Mouse (Mus musculus) CH12.LX (cell line): ENCODE data around the gene Psors1c2. TPM values are rescaled to one million over a fixed set of nuclear protein-coding genes. Genes with fewer than 3 reads are reported as not detected.

Experiments used
- DNase-seq: peaks from one replicate; pipeline ENCODE4 v3.0.0-alpha.2; 2013; ENCODE audit errors: extremely low read depth
- H3K27ac ChIP-seq: 2 replicates; pipeline ENCODE4 v1.5.1; 2012; ENCODE audit warnings: low read depth, mild to moderate bottlenecking, control low read depth, moderate library complexity; ENCODE audit not compliant: insufficient read depth
- H3K27me3 ChIP-seq: replicated peaks from 2 replicates; pipeline ENCODE3; 2012; ENCODE audit warnings: inconsistent platforms
- H3K36me3 ChIP-seq, 2 experiments: replicated peaks in 1 of 2; 2 replicates each; pipeline versions ENCODE3 to v1.6.1; 2012; ENCODE audit warnings: inconsistent platforms in 1 of 2, low read length in 1 of 2, mild to moderate bottlenecking in 1 of 2, mixed read lengths in 1 of 2, moderate library complexity in 1 of 2; ENCODE audit not compliant: control insufficient read depth in 1 of 2, insufficient read depth in 1 of 2
- H3K4me1 ChIP-seq, 2 experiments: 2 replicates each; pipeline ENCODE4 v1.6.1; 2012; ENCODE audit warnings: inconsistent platforms in 1 of 2, moderate library complexity in 1 of 2; ENCODE audit not compliant: insufficient read depth in 2 of 2, control insufficient read depth in 1 of 2
- H3K4me2 ChIP-seq: 2 replicates; pipeline ENCODE4 v1.6.1; 2012; ENCODE audit warnings: low read depth, mild to moderate bottlenecking, control low read depth; ENCODE audit not compliant: poor library complexity, insufficient read depth, severe bottlenecking
- H3K4me3 ChIP-seq, 3 experiments: fragments of 150-350 bp in 1 of 3; sonication (generic) in 1 of 3; replicated peaks in 1 of 3; 2 replicates each; pipeline versions ENCODE3 to v1.5.1; 2011 to 2012; ENCODE audit warnings: low read depth in 2 of 3, low read length in 2 of 3, mild to moderate bottlenecking in 2 of 3, moderate library complexity in 2 of 3, control low read depth in 1 of 3, improper control_type of control experiment in 1 of 3, inconsistent platforms in 1 of 3, mixed read lengths in 1 of 3; ENCODE audit not compliant: poor library complexity in 1 of 3
- H3K79me2 ChIP-seq: replicated peaks from 2 replicates; pipeline ENCODE4 v1.6.1; 2012; ENCODE audit warnings: mild to moderate bottlenecking, moderate library complexity; ENCODE audit not compliant: control insufficient read depth, poor library complexity, insufficient read depth, severe bottlenecking; ENCODE audit errors: extremely low read depth
- H3K9ac ChIP-seq: 2 replicates; pipeline ENCODE4 v1.6.1; 2012; ENCODE audit warnings: low read depth, mild to moderate bottlenecking, control low read depth, moderate library complexity; ENCODE audit not compliant: insufficient read depth
- H3K9me3 ChIP-seq: replicated peaks from 2 replicates; pipeline ENCODE3; 2012; ENCODE audit warnings: low read length, inconsistent platforms, mixed read lengths
- BHLHE40 ChIP-seq: IDR thresholded peaks from 2 replicates; pipeline ENCODE4 v1.6.1; 2011; ENCODE audit warnings: mild to moderate bottlenecking, low read depth, low read length, improper control_type of control experiment
- CHD2 ChIP-seq: IDR thresholded peaks from 2 replicates; pipeline ENCODE4 v1.6.1; 2011; ENCODE audit warnings: low read length, improper control_type of control experiment
- CTCF ChIP-seq, 2 experiments: IDR thresholded peaks in 1 of 2; conservative IDR thresholded peaks in 1 of 2; 2 replicates each; pipeline ENCODE4 v1.5.1; 2011 to 2012; ENCODE audit warnings: low read depth in 2 of 2, low read length in 2 of 2, improper control_type of control experiment in 1 of 2, inconsistent platforms in 1 of 2, mild to moderate bottlenecking in 1 of 2, moderate library complexity in 1 of 2
- ETS1 ChIP-seq: conservative IDR thresholded peaks from 2 replicates; pipeline ENCODE4 v1.6.1; 2012; ENCODE audit warnings: low read depth, mild to moderate bottlenecking, inconsistent platforms, low read length, improper control_type of control experiment, moderate library complexity
- GABPA ChIP-seq: IDR thresholded peaks from 2 replicates; pipeline ENCODE4 v1.6.1; 2012; ENCODE audit warnings: low read depth, low read length, improper control_type of control experiment, inconsistent platforms; ENCODE audit not compliant: insufficient replicate concordance
- HCFC1 ChIP-seq: IDR thresholded peaks from 2 replicates; pipeline ENCODE4 v1.6.1; 2012; ENCODE audit warnings: low read depth, mild to moderate bottlenecking, inconsistent platforms, low read length, improper control_type of control experiment
- IRF4 ChIP-seq: IDR thresholded peaks from 2 replicates; pipeline ENCODE4 v1.6.1; 2014; ENCODE audit warnings: low read depth, mild to moderate bottlenecking, inconsistent platforms, low read length, improper control_type of control experiment
- JUN ChIP-seq: IDR thresholded peaks from 2 replicates; pipeline ENCODE4 v1.6.1; 2011; ENCODE audit warnings: low read depth, mild to moderate bottlenecking, low read length, improper control_type of control experiment, moderate library complexity; ENCODE audit not compliant: insufficient read depth
- JUND ChIP-seq: conservative IDR thresholded peaks from 2 replicates; pipeline ENCODE4 v1.6.1; 2011; ENCODE audit warnings: low read depth, low read length, improper control_type of control experiment
- KAT2A ChIP-seq: IDR thresholded peaks from 2 replicates; pipeline ENCODE4 v1.6.1; 2012; ENCODE audit warnings: low read length, improper control_type of control experiment, inconsistent platforms; ENCODE audit not compliant: insufficient replicate concordance
- MAZ ChIP-seq: IDR thresholded peaks from 2 replicates; pipeline ENCODE4 v1.6.1; 2012; ENCODE audit warnings: low read depth, mild to moderate bottlenecking, inconsistent platforms, low read length, improper control_type of control experiment, moderate library complexity
- MEF2A ChIP-seq: IDR thresholded peaks from 2 replicates; pipeline ENCODE4 v1.6.1; 2014; ENCODE audit warnings: low read depth, mild to moderate bottlenecking, inconsistent platforms, low read length, improper control_type of control experiment, borderline replicate concordance
- MXI1 ChIP-seq: IDR thresholded peaks from 2 replicates; pipeline ENCODE4 v1.6.1; 2011; ENCODE audit warnings: mild to moderate bottlenecking, low read depth, low read length, improper control_type of control experiment
- MYC ChIP-seq: IDR thresholded peaks from 2 replicates; pipeline ENCODE4 v1.6.1; 2011; ENCODE audit warnings: low read depth, mild to moderate bottlenecking, improper control_type of control experiment, low read length
- NELFE ChIP-seq: IDR thresholded peaks from 2 replicates; pipeline ENCODE4 v1.6.1; 2011; ENCODE audit warnings: low read depth, low read length, improper control_type of control experiment
- PAX5 ChIP-seq: IDR thresholded peaks from 2 replicates; pipeline ENCODE4 v1.6.1; 2012; ENCODE audit warnings: low read length, inconsistent platforms, mixed read lengths
- POLR2AphosphoS2 ChIP-seq: IDR thresholded peaks from 2 replicates; pipeline ENCODE4 v1.6.1; 2011; ENCODE audit warnings: low read depth, low read length, improper control_type of control experiment
- RAD21 ChIP-seq: IDR thresholded peaks from 2 replicates; pipeline ENCODE4 v1.6.1; 2011; ENCODE audit warnings: low read depth, mild to moderate bottlenecking, low read length, improper control_type of control experiment, moderate library complexity
- RCOR1 ChIP-seq: conservative IDR thresholded peaks from 2 replicates; pipeline ENCODE4 v1.6.1; 2012; ENCODE audit warnings: low read depth, mild to moderate bottlenecking, inconsistent platforms, low read length, improper control_type of control experiment
- SMC3 ChIP-seq: IDR thresholded peaks from 2 replicates; pipeline ENCODE4 v1.6.1; 2011; ENCODE audit warnings: low read depth, low read length, improper control_type of control experiment
- TBP ChIP-seq: conservative IDR thresholded peaks from 2 replicates; pipeline ENCODE4 v1.6.1; 2011; ENCODE audit warnings: low read depth, low read length, improper control_type of control experiment
- TCF12 ChIP-seq: IDR thresholded peaks from 2 replicates; pipeline ENCODE4 v1.6.1; 2014; ENCODE audit warnings: low read depth, mild to moderate bottlenecking, inconsistent platforms, low read length, improper control_type of control experiment
- UBTF ChIP-seq: IDR thresholded peaks from 2 replicates; pipeline ENCODE4 v1.6.1; 2012; ENCODE audit warnings: low read depth, mild to moderate bottlenecking, inconsistent platforms, low read length, improper control_type of control experiment, moderate library complexity
- USF1 ChIP-seq: IDR thresholded peaks from 2 replicates; pipeline ENCODE4 v1.6.1; 2014; ENCODE audit warnings: low read depth, mild to moderate bottlenecking, inconsistent platforms, low read length, improper control_type of control experiment
- ZC3H11A ChIP-seq: IDR thresholded peaks from 2 replicates; pipeline ENCODE4 v1.6.1; 2012; ENCODE audit warnings: low read depth, mild to moderate bottlenecking, inconsistent platforms, low read length, improper control_type of control experiment
- ZKSCAN1 ChIP-seq: IDR thresholded peaks from 2 replicates; pipeline ENCODE4 v1.6.1; 2012; ENCODE audit warnings: low read depth, inconsistent platforms, low read length, improper control_type of control experiment, borderline replicate concordance
- dilution Hi-C: fragments of 300-500 bp; cut with MboI; formaldehyde crosslinking; loops from 2 replicates; pipeline ENCODE4 v1.14.3; 2020; ENCODE audit warnings: low sequenced_read_pairs; ENCODE audit not compliant: extremely low pct_unique_long_range_greater_than_20kb, extremely low pct_ligation_motif_present
- in situ Hi-C: fragments of 300-500 bp; cut with MboI; formaldehyde crosslinking; loops from 3 replicates; pipeline ENCODE4 v1.14.3; 2019; ENCODE audit warnings: low sequenced_read_pairs, low pct_ligation_motif_present, low pct_unique_long_range_greater_than_20kb, mixed read lengths
- polyA plus RNA-seq: library from polyadenylated mRNA; unstranded; fragments of >175 nt; gene quantifications from 2 replicates; pipeline ENCODE4 v1.2.1, GENCODE M21; 2012; ENCODE audit warnings: low read depth; ENCODE audit not compliant: insufficient read length
- total RNA-seq, 2 experiments: library from RNA; depleted of rRNA; stranded (reverse); fragments of 300-350 nt in 1 of 2; fragments of >200 nt in 1 of 2; gene quantifications; 2 replicates each; pipeline ENCODE4 v1.2.3; 2012 to 2014

The Psors1c2 gene
- total and polyA plus RNA-seq, 3 experiments: 0.27 TPM; not detected in 2

DNA sequence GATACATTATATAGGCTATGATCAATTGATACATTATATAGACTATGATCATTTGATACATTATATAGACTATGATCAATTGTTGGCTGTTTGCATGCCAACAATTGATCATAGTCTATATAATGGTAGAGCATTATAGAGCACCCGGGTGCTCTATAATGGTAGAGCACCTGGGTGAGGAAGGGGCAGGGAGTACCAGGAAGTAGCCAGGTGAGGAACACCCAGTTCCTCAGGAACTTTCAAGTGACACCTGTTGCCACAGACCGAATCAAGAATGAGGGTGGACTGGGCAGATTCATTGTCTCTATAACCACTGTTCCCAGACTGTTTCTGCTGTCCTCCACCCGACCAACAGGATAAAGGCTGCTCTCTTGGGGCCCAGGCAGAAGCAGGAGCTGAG is 34.1 kb downstream of the Psors1c2 start, which contains the start of gene 2300002M23Rik:
2300002M23Rik (plus strand) TSS at position 301 of the 400 bp plus-strand sequence.
- no peak for DNase-seq
- no peaks in the 10 kb centered on the region for H3K79me2 ChIP-seq
- H3K36me3 ChIP-seq: no peaks in the 10 kb centered on the region
- H3K4me2 ChIP-seq: no peak within 1 kb of the TSS
- no peaks in the 10 kb centered on the region for H3K4me1 ChIP-seq
- dilution Hi-C loops (no loop called here), in situ Hi-C loops (no loop called here)
- H3K4me3 ChIP-seq: no peak within 1 kb of the TSS
- H3K9me3 ChIP-seq: peaks cover 8% of the 10 kb centered on the region
- TF ChIP-seq JUND (no peak), JUN (no peak), RCOR1 (no peak), ZC3H11A (no peak), MYC (no peak), RAD21 (no peak), ZKSCAN1 (no peak), ETS1 (no peak), NELFE (no peak), BHLHE40 (no peak), GABPA (no peak), PAX5 (no peak), UBTF (no peak), SMC3 (no peak), TCF12 (no peak), MEF2A (no peak), KAT2A (no peak), CTCF (conservative IDR thresholded peaks at IDR 0.05 in 1 of 2, IDR thresholded peaks at IDR 0.05 in 1 of 2; ENCODE audit: low read depth in 2 of 2, low read length in 2 of 2) (no peak)
- TF ChIP-seq, all 38 proteins: peak for 0
- Histone ChIP-seq H3K27me3 (peaks cover 19% of the 10 kb centered on the region), H3K9ac (no peak within 1 kb of the TSS), H3K27ac (no peak within 1 kb of the TSS)

DNA sequence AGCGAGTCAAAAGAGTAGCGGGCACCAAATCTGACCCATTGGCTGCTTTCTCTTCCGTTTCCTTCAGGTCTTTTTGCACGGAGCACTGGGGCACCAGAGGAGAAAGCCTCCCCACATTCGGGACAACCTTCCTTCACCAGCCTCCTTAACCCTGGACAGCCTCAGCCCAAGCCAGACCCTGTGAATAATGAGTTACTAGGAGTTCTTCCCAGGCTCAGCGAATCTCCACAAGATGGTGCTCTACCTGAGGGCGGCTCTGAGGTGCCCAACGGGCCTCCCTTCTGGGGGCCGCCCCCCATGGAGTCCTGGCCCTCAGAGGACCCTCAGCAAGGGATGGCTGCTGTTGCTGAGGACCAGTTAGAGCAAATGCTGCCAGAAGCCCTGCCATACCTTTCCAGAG is 34.8 kb downstream of the Psors1c2 start:
- Histone ChIP-seq H3K27me3 (peaks cover 19% of the 10 kb centered on the region), H3K4me2 (no peak overlapping the region), H3K9me3 (peaks cover 8% of the 10 kb centered on the region), H3K27ac (no peak overlapping the region), H3K4me3 (no peak overlapping the region), H3K4me1 (no peaks in the 10 kb centered on the region), H3K36me3 (no peaks in the 10 kb centered on the region), H3K9ac (no peak overlapping the region), H3K79me2 (no peaks in the 10 kb centered on the region)
- no peak for DNase-seq
- TF ChIP-seq MYC (no peak), MAZ (no peak), UBTF (no peak), USF1 (no peak), TBP (no peak), SMC3 (no peak), BHLHE40 (no peak), MXI1 (no peak), CTCF (conservative IDR thresholded peaks at IDR 0.05 in 1 of 2, IDR thresholded peaks at IDR 0.05 in 1 of 2; ENCODE audit: low read depth in 2 of 2, low read length in 2 of 2) (no peak; a peak in 1 of 4 replicates), IRF4 (no peak), ETS1 (no peak), PAX5 (no peak), RAD21 (no peak), POLR2AphosphoS2 (no peak), CHD2 (no peak), GABPA (no peak), HCFC1 (no peak)
- in situ Hi-C loops: no loop called here
- dilution Hi-C loops: no loop called here
